Mouse (Mus musculus) testis, adult 10 weeks (tissue): ENCODE results near the gene Wap. TPM values are rescaled to one million over a fixed set of nuclear protein-coding genes. Genes with fewer than 3 reads are reported as not detected.

Experiments used
- polyA plus RNA-seq: library from polyadenylated mRNA; stranded (reverse); fragments of 350-450 nt; fragmentation: Illumina TruSeq; extraction: RNeasy Lipid Tissue Mini Kit (QIAGEN cat#74804); gene quantifications from one replicate; pipeline ENCODE4 v1.2.3, GENCODE M21; 2014; ENCODE audit warnings: low read depth, low replicate concordance

Gene Wap
- not detected for polyA plus RNA-seq

DNA sequence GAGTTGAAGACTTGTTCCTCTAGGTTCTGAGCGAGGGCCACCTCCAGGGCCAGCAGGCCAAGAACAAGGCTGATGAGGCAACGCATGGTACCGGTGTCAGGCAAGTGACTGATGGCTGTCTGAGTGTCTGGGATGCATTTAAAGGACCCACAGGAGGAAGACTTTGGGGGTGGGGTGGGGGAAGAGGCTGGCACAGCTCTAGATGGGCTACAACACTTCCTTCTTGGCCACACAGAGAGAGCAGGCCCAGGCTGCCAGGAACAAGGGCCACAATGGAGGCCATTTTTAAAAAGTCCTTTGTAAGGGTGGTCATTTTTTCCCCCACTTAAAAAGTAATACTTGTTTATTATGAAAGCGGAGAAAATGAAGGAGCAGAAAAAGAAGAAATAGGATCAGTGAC lies at the start of gene Wap:
TSS of gene Wap (minus strand) at position 101 of the 400 bp plus-strand sequence.

DNA sequence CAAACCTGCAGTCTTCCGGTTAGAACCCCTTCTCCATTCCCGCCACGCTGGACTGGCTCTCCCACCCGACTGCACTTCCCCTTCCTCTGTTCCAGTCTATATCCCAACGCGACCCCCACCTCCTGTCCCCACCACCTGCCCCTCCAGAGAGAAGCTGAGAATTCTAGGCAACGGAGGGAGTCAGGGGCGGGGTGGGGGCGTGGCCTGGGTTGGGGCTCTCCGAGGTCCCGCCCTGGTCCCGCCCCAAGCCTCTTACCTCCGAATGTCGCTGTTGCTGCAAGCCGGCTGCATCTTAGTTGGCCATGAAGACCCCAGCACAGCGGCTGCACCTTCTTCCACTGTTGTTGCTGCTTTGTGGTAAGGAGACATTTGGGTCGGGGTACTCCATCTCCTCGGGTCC lies 19.8 kb upstream of the Wap start, which contains the start of gene Ramp3:
TSS of gene Ramp3 (plus strand) at position 251 of the 400 bp plus-strand sequence.

DNA sequence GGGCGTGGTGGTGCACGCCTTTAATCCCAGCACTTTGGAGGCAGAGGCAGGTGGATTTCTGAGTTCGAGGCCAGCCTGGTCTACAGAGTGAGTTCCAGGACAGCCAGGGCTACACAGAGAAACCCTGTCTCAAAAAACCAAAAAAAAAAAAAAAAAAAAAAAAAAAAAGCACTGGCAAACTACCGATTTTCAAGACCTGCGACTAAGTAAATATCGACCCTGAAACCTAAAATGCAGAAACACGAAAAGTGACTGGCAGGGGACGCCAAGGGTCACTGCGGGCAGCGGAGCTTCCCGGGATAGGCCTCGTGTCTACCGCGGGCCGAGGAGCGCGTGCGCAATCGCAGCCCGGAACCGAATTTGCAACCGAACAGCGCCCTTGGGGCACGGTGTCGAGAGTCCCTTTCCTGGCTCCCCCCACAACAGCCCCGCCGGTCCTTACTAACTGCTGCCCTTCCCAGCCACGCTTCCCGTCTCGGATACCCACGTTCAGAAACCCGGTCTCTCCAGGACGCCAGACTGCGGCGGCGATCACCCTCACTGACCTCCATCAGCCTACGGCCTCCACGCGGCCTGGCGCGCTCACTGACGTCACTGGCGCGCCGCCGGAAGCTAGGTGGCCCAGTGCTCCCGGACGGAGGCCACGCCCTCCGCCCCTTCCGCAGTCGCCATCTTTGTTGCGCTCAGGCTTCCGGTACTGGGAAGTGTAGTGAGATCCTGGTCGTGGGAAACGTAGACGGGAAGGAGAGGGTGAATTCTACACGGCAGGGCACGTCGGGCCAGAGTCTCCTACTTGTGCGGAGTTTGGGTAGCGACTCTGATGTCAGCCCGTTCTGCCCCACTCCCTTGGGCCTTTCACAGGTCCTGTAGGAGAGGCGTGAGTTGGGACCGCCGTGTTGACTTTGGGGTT lies 12.7 kb downstream of the Wap start, which contains the start of gene Tbrg4:
TSS of gene Tbrg4 (minus strand) at position 590 of the 910 bp plus-strand sequence.

DNA sequence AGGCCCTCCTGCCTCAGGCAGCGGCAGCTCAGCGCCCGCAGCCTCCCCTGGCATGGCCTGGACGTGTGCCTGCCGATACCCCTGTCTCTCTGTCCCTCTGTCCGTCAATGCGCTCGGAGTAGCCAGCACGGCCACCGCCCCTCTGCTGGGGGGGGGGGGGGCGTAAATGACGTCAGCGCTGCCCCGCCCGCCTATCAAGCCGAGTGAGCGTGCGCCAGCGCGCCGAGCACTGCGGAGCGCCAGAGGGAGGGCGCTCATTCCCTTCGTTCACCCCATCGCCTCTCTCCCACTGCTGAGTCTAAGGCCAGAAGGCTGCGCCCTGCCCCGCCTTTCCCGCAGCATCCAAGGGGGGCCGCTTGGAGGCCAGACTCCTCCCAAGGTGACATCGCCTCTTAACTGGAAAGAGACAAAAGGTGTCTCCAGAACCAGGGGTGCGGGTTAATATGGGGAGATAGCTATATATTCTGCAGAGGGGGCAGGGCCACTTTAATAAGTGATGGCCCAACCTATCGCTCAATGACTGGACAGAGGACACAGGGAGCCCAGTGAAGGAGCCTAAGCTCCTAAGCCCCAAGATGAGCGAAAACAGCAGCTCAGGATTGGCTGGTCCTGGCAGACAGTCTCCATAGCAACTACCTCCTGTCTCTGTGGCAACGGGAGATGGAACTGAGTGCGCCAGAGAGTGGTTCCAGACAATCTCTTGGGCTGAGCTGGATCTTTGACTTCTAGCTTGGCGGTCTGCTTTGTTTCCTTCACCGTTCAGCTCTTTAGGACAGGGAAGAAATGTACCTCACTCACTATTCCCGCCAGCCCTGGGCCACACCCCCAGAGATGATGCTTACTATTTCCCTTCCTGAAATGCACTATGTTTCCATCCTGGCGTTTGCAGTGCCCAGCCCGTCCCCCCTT lies 32.7 kb downstream of the Wap start, which contains the start of gene Nacad:
TSS of gene Nacad (minus strand) at position 563 of the 909 bp plus-strand sequence.

Other genes with a start within 250 kb of the Wap start
- gene Zmiz2, start 249.6 kb downstream of the Wap start, polyA plus RNA-seq = 1.9 TPM
- 844 TPM for gene Ppia, start 223.2 kb downstream of the Wap start, polyA plus RNA-seq
- 5.1 TPM for gene H2afv, start 194.2 kb downstream of the Wap start, polyA plus RNA-seq
- gene Purb, start 162.7 kb downstream of the Wap start, polyA plus RNA-seq = 42.9 TPM
- not detected for gene Myo1g, start 117.7 kb downstream of the Wap start, polyA plus RNA-seq
- 1.1 TPM for gene Ccm2, start 91.8 kb downstream of the Wap start, polyA plus RNA-seq
- not detected for gene Nacad, start 32.6 kb downstream of the Wap start, polyA plus RNA-seq
- 1.8 TPM for gene Tbrg4, start 12.6 kb downstream of the Wap start, polyA plus RNA-seq
- not detected for gene Ramp3, start 19.9 kb upstream of the Wap start, polyA plus RNA-seq
- gene Gm11983, start 199.0 kb upstream of the Wap start, polyA plus RNA-seq = not detected